Mouse (Mus musculus): ENCODE measurements around the gene Atg10. TPM values are rescaled to one million over a fixed set of nuclear protein-coding genes. Genes with fewer than 3 reads are reported as not detected.
A peak's percentile ranks its signal among the peaks of the same experiment; 100 is the strongest.
"Not testable (repeated sequence)": the region's sequence is repeated elsewhere in the genome, so short reads cannot be mapped to it uniquely, and the experiment has no call there.

Atg10 gene
- polyA plus RNA-seq, 1 experiment from 2014 or later = 3.2 TPM

DNA sequence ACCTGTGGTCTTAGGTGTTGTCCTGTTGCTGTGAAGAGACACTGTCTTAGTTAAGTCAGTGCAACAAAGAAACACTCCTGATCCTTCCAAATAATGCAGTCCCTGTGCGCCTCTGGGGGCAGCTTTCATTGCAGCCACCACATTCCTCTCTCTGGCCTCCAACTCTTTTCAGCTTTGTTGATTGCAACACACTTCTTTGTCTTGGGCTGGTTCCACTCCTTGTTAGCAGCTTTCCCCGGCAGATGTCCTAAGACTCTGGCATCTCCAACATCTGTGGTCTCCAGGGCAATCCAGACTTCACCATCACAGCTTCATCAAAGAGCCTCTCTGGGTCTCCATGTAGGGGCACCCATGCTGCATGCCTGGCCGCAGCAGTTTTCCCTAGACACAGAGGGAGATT is 290.5 kb downstream of the Atg10 start:
- Histone ChIP-seq H3K9ac (no peak overlapping the region), H3K4me2 (no peak overlapping the region), H3K4me3 (replicated peaks) (no peak overlapping the region), H3K27me3 (no peaks in the 10 kb centered on the region), H3K36me3 (replicated peaks) (no peaks in the 10 kb centered on the region), H3K4me1 (replicated peaks) (no peaks in the 10 kb centered on the region; the same call in 1 of the 2 replicates), H3K27ac (replicated peaks) (no peak overlapping the region), H3K9me3 (replicated peaks) (no peaks in the 10 kb centered on the region)
- 76% methylated on average over 3 of the region's 3 CpGs for WGBS (ENCODE audit: insufficient replicate concordance)
- ATAC-seq (ENCODE audit: insufficient read depth) = no peak

DNA sequence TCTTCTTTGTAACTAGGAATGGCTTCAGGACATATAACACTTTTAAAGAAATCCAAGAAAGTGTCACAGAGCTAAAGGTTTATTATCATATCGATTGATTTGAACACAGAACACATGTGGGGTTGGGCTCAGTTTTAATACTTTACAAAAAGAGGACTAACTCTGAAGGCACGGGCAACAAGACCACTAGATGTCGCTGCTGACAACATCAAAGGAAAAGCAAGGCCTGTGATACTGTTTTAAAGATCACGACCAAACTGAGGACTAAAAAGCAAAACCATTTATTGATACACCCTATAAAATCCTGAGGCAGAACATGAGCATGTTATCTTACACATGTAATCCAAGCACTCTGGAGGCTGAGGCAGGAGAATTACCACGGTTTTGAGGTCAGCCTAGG is 293.9 kb downstream of the Atg10 start:
- H3K4me2 ChIP-seq = no peak overlapping the region
- 11% methylated on average over 5 of the region's 5 CpGs for WGBS (ENCODE audit: insufficient replicate concordance)
- H3K36me3 ChIP-seq (replicated peaks) = peaks cover 22% of the 10 kb centered on the region
- H3K27me3 ChIP-seq = no peaks in the 10 kb centered on the region
- no peaks in the 10 kb centered on the region for H3K9me3 ChIP-seq (replicated peaks)
- no peak for ATAC-seq (ENCODE audit: insufficient read depth)
- H3K9ac ChIP-seq = no peak overlapping the region
- H3K27ac ChIP-seq (replicated peaks) = no peak overlapping the region
- H3K4me1 ChIP-seq (replicated peaks) = peaks cover 19% of the 10 kb centered on the region
- no peak overlapping the region for H3K4me3 ChIP-seq (replicated peaks)

GRCm38 (mm10) chr13:90928266-90928665 is 295.5 kb downstream of the Atg10 start:
- not testable (repeated sequence) for H3K4me2 ChIP-seq; H3K4me3 ChIP-seq (replicated peaks); H3K27me3 ChIP-seq; H3K9ac ChIP-seq; ATAC-seq (ENCODE audit: insufficient read depth); H3K27ac ChIP-seq (replicated peaks); H3K9me3 ChIP-seq (replicated peaks)
- Histone ChIP-seq H3K4me1 (replicated peaks) (peaks cover 29% of the 10 kb centered on the region), H3K36me3 (replicated peaks) (peaks cover 25% of the 10 kb centered on the region)
- WGBS (ENCODE audit: insufficient replicate concordance) = 70% methylated on average over 9 of the region's 10 CpGs

DNA sequence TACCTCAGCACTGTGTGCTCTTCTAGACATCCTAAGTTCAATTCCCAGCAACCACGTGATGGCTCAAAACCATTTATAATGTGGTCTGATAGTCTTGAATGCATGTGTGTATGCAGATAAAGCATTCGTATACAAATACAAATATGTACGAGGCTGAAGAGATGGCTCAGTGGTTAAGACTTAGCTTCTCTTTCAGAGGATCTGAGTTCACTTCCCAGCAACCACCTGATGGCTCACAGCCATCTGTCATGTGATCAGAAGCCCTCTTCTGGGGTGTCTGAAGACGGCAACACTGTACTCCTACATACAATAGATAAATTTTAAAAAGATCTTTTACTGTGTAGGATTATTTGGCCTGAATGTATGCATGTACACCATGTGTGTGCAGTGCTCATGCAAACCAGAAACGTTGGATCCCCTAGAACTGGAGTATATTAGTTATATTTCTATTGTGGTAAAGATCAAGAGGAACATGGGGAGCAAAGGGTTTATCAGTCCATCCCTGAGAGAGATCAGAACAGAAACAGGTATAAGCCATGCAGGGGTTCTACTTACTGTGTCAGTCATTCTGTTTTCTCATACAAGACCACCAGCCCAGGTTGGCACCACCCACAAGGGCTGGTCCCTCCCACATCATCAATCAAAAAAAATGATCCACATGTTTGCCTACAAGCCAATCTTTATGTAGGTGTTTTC is 296.7 kb downstream of the Atg10 start:
- no peak overlapping the region for H3K4me3 ChIP-seq (replicated peaks)
- no peaks in the 10 kb centered on the region for H3K9me3 ChIP-seq (replicated peaks)
- H3K36me3 ChIP-seq (replicated peaks) = peaks cover 25% of the 10 kb centered on the region
- H3K4me1 ChIP-seq (replicated peaks) = peaks cover 30% of the 10 kb centered on the region
- no peak overlapping the region for H3K9ac ChIP-seq
- H3K27ac ChIP-seq (replicated peaks) = peak overlapping the region; percentile 38; the same call in 1 of the 2 replicates
- 30% methylated on average over 5 of the region's 5 CpGs for WGBS (ENCODE audit: insufficient replicate concordance)
- ATAC-seq (ENCODE audit: insufficient read depth) = no peak
- H3K4me2 ChIP-seq = no peak overlapping the region
- H3K27me3 ChIP-seq = no peaks in the 10 kb centered on the region

GRCm38 (mm10) chr13:90926125-90926765 is 297.5 kb downstream of the Atg10 start:
- H3K9ac ChIP-seq = no peak overlapping the region
- H3K27ac ChIP-seq (replicated peaks) = peak overlapping the region; percentile 38; the same call in 1 of the 2 replicates
- no peaks in the 10 kb centered on the region for H3K27me3 ChIP-seq
- no peak overlapping the region for H3K4me2 ChIP-seq
- H3K9me3 ChIP-seq (replicated peaks) = no peaks in the 10 kb centered on the region
- no peak for ATAC-seq (ENCODE audit: insufficient read depth)
- no peak overlapping the region for H3K4me3 ChIP-seq (replicated peaks)
- peaks cover 25% of the 10 kb centered on the region for H3K36me3 ChIP-seq (replicated peaks)
- peaks cover 33% of the 10 kb centered on the region for H3K4me1 ChIP-seq (replicated peaks)
- WGBS (ENCODE audit: insufficient replicate concordance) = 33% methylated on average over 7 of the region's 7 CpGs

GRCm38 (mm10) chr13:90925191-90925590 is 298.6 kb downstream of the Atg10 start:
- WGBS (ENCODE audit: insufficient replicate concordance) = 65% methylated on average over 5 of the region's 5 CpGs
- no peak overlapping the region for H3K4me3 ChIP-seq (replicated peaks)
- H3K4me1 ChIP-seq (replicated peaks) = peaks cover 35% of the 10 kb centered on the region
- H3K4me2 ChIP-seq = peak overlapping the region; percentile 69; the same call in 1 of the 2 replicates
- ATAC-seq (ENCODE audit: insufficient read depth) = no peak
- no peaks in the 10 kb centered on the region for H3K27me3 ChIP-seq
- H3K36me3 ChIP-seq (replicated peaks) = peaks cover 25% of the 10 kb centered on the region
- no peaks in the 10 kb centered on the region for H3K9me3 ChIP-seq (replicated peaks)
- no peak overlapping the region for H3K9ac ChIP-seq
- H3K27ac ChIP-seq (replicated peaks) = no peak overlapping the region

- no peaks in the 10 kb centered on the region for H3K27me3 ChIP-seq
- ATAC-seq (ENCODE audit: insufficient read depth) = no peak
- peak overlapping the region; percentile 69 for H3K4me2 ChIP-seq
- H3K9me3 ChIP-seq (replicated peaks) = no peaks in the 10 kb centered on the region
- H3K9ac ChIP-seq = peak overlapping the region; percentile 92
- peak overlapping the region; percentile 86 for H3K4me3 ChIP-seq (replicated peaks)
- WGBS (ENCODE audit: insufficient replicate concordance) = 12% methylated on average over 9 of the region's 9 CpGs
- H3K27ac ChIP-seq (replicated peaks) = peak overlapping the region; percentile 80
- peaks cover 25% of the 10 kb centered on the region for H3K36me3 ChIP-seq (replicated peaks)
- peaks cover 35% of the 10 kb centered on the region for H3K4me1 ChIP-seq (replicated peaks)
Observed at GRCm38 (mm10) chr13:90924072-90924471, 299.7 kb downstream of the Atg10 start.

DNA sequence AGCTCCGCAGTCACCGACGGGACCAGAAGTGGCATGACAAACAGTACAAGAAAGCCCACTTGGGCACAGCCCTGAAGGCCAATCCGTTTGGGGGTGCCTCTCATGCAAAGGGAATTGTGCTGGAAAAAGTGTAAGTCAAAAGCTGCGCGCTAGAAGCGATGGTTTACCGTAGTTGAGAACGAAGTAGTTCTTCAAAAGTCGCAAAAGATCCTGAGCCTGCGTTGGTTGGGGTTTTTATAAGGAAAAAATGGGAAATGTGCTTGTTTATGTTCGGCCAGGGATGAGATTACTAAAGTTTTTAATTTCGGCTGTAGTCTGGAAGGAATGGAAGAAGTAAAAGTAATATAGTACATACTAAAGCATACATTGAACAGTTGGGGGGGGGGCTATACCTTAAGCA is 300.2 kb downstream of the Atg10 start:
- Histone ChIP-seq H3K4me2 (peak overlapping the region; percentile 69), H3K9ac (peak overlapping the region; percentile 92), H3K4me1 (replicated peaks) (peaks cover 35% of the 10 kb centered on the region), H3K4me3 (replicated peaks) (peak overlapping the region; percentile 86), H3K27ac (replicated peaks) (peak overlapping the region; percentile 80), H3K36me3 (replicated peaks) (peaks cover 25% of the 10 kb centered on the region)
- H3K9me3 ChIP-seq (replicated peaks); ATAC-seq (ENCODE audit: insufficient read depth); H3K27me3 ChIP-seq: not testable (repeated sequence)
- WGBS (ENCODE audit: insufficient replicate concordance) = under 1% methylated on average over 13 of the region's 13 CpGs

GRCm38 (mm10) chr13:90922751-90923612 is 300.8 kb downstream of the Atg10 start, which contains the start of gene Rps23:
Rps23 (plus strand) TSS chr13:90922958.
- no peaks in the 10 kb centered on the region for H3K9me3 ChIP-seq (replicated peaks)
- H3K9ac ChIP-seq = peak within 1 kb of the TSS; percentile 92
- H3K4me1 ChIP-seq (replicated peaks) = peaks cover 35% of the 10 kb centered on the region
- ATAC-seq (ENCODE audit: insufficient read depth) = peak; percentile 98
- H3K36me3 ChIP-seq (replicated peaks) = peaks cover 25% of the 10 kb centered on the region
- peak within 1 kb of the TSS; percentile 86 for H3K4me3 ChIP-seq (replicated peaks)
- peak within 1 kb of the TSS; percentile 80 for H3K27ac ChIP-seq (replicated peaks)
- no peaks in the 10 kb centered on the region for H3K27me3 ChIP-seq
- H3K4me2 ChIP-seq = peak within 1 kb of the TSS; percentile 69
- WGBS (ENCODE audit: insufficient replicate concordance) = under 1% methylated on average over 57 of the region's 57 CpGs

DNA sequence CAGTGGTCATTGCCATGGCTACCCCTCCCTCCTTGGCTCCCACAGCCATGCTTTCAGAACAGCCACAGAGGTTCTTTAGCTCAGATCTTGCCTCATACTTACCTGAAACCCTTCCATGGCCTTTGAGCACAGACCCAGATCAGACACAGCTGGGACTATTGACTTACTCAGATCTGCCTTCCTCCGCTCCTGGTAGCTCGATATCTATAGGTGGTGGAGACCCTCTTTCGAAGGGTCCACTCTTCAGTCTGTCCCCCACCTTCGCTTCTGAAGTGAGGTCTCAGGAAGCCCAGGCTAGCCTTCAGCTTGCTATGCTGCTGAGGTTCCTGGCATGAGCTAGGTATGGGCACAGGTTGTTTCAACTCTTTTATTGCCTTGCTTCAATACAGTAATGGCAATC is 309.0 kb downstream of the Atg10 start:
- no peaks in the 10 kb centered on the region for H3K9me3 ChIP-seq (replicated peaks)
- no peak for ATAC-seq (ENCODE audit: insufficient read depth)
- no peaks in the 10 kb centered on the region for H3K36me3 ChIP-seq (replicated peaks)
- no peak overlapping the region for H3K9ac ChIP-seq
- no peak overlapping the region for H3K4me3 ChIP-seq (replicated peaks)
- no peaks in the 10 kb centered on the region for H3K4me1 ChIP-seq (replicated peaks)
- WGBS (ENCODE audit: insufficient replicate concordance) = 81% methylated on average over 4 of the region's 4 CpGs
- no peaks in the 10 kb centered on the region for H3K27me3 ChIP-seq
- H3K4me2 ChIP-seq = no peak overlapping the region
- H3K27ac ChIP-seq (replicated peaks) = no peak overlapping the region

DNA sequence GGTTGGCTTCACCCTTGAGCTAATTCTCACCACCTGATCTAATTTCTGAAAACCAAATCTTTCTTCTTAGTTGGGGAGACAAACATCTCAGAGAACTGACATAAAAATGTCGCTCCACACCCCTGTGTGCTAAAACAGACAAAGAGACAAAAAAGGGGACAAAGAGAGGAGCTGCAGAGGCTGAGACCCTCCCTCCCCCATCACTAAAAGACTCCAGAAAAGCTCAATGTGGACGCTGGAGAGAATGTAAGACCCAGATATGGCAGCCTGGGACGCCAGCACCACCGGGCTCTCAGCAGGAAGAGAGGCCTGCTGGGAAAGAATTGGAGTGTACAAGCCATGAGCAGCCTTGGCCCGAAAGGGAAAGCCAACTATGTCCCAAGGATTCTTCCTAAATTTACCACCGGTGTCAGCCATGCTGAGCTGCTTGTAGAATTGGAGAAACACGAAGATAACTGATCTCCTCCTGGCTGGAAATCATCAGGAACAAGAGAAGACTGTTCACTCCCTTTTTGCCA is 310.0 kb downstream of the Atg10 start:
- H3K27me3 ChIP-seq = no peaks in the 10 kb centered on the region
- no peaks in the 10 kb centered on the region for H3K4me1 ChIP-seq (replicated peaks)
- H3K9ac ChIP-seq = no peak overlapping the region
- no peaks in the 10 kb centered on the region for H3K9me3 ChIP-seq (replicated peaks)
- no peak overlapping the region for H3K4me3 ChIP-seq (replicated peaks)
- no peak for ATAC-seq (ENCODE audit: insufficient read depth)
- no peak overlapping the region for H3K4me2 ChIP-seq
- H3K27ac ChIP-seq (replicated peaks) = no peak overlapping the region
- 52% methylated on average over 7 of the region's 7 CpGs for WGBS (ENCODE audit: insufficient replicate concordance)
- H3K36me3 ChIP-seq (replicated peaks) = no peaks in the 10 kb centered on the region

All from liver, embryonic 15.5 days (tissue).